Mouse (Mus musculus): ENCODE data around the gene Bsx. TPM values are rescaled to one million over a fixed set of nuclear protein-coding genes. Genes with fewer than 3 reads are reported as not detected.

The Bsx gene
- 0.07 and 0.14 TPM in 2 replicates for polyA plus RNA-seq (2014; fragmentation: Nextera tagmentation; extraction: Ambion mirVana)

DNA sequence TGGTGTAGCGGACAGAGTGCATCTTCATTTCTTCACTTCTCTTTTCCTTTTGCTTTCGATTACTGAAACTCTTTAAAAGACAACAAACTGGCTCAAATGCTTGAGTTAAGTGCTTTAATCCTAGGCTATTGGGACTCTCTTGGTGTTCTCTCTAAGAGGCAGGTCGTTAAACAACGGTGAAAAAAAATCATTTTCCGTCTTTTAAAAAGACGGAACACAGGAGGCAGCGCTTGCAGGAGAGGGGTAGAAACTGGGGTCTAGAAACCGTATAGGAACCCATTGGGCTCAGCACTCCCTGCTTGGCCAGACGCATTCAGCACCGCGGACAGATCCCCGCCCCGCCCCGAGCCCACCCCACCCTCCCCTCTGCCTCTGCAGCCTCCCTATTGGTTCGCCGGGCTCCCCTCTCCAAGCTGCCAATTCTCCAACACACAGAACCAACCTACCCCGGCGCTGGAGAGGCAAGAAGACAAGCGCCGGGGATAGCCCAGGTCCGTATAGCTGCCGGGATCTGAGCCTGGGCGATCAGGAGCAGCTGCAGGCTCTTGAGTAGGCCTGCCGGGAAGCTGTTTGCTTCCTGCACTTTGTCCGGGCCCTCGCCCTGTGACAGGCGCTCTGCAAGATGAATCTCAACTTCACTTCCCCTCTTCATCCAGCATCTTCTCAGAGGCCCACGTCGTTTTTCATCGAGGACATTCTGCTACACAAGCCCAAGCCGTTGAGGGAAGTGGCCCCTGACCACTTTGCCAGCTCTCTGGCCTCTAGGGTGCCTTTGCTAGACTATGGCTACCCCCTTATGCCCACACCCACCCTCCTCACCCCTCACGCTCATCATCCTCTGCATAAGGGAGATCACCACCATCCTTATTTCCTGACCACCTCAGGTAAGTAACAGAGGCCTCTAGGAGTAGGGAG lies at the start of gene Bsx:
TSS of gene Bsx (plus strand) at position 572 of the 915 bp plus-strand sequence.
- Histone ChIP-seq H3K9me3 (replicated peaks; ENCODE audit: control insufficient read depth, low read length) (no peaks in the 10 kb centered on the region), H3K27me3 (ENCODE audit: control insufficient read depth, insufficient read depth, low read length) (peaks cover 82% of the 10 kb centered on the region), H3K4me3 (ENCODE audit: low read depth, low read length) (no peak within 1 kb of the TSS), H3K4me2 (ENCODE audit: low read depth, low read length) (no peak within 1 kb of the TSS), H3K27ac (replicated peaks; ENCODE audit: low read depth, low read length) (no peak within 1 kb of the TSS), H3K9ac (replicated peaks; ENCODE audit: low read length) (no peak within 1 kb of the TSS), H3K4me1 (ENCODE audit: control insufficient read depth, insufficient read depth, low read length) (no peaks in the 10 kb centered on the region; the same call in 1 of the 2 replicates), H3K36me3 (replicated peaks; ENCODE audit: control insufficient read depth, insufficient read depth, low read depth, low read length) (no peaks in the 10 kb centered on the region)
- 2% methylated on average over 28 of the region's 32 CpGs for WGBS
- peak; percentile 90 for DNase-seq (ENCODE audit: low spot score)
- ATAC-seq (replicated peaks; ENCODE audit: insufficient number of reproducible peaks, low FRiP score, low TSS enrichment, low read depth): peak; percentile 91

DNA sequence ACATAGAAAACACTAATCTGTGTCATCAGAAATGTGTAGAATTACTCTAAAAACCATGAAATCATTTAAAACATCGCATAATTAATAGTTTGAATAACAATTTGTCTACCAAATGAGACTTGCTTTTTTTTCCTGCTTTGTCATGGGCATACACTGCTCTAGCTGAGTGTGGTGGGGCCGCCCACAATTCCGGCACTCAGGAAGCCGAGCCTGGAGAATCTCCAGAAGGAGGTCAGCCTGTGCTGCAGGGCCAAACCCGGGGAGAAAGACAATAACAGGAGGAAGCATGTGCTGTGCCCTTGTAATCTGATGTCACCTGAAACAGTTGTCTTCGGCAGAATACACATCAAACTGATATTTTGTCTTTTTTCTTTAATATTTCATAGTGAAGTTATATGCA lies 48.3 kb upstream of the Bsx start:
- DNase-seq (ENCODE audit: low spot score) (peak; percentile 7), ATAC-seq (replicated peaks; ENCODE audit: insufficient number of reproducible peaks, low FRiP score, low TSS enrichment, low read depth) (no peak)
- H3K4me3 ChIP-seq (ENCODE audit: low read depth, low read length): no peak overlapping the region
- H3K27me3 ChIP-seq (ENCODE audit: control insufficient read depth, insufficient read depth, low read length): no peaks in the 10 kb centered on the region
- WGBS: 44% methylated on average over 6 of the region's 6 CpGs
- H3K4me1 ChIP-seq (ENCODE audit: control insufficient read depth, insufficient read depth, low read length): no peaks in the 10 kb centered on the region
- no peaks in the 10 kb centered on the region for H3K9me3 ChIP-seq (replicated peaks; ENCODE audit: control insufficient read depth, low read length)
- H3K4me2 ChIP-seq (ENCODE audit: low read depth, low read length): no peak overlapping the region
- no peaks in the 10 kb centered on the region for H3K36me3 ChIP-seq (replicated peaks; ENCODE audit: control insufficient read depth, insufficient read depth, low read depth, low read length)
- no peak overlapping the region for H3K27ac ChIP-seq (replicated peaks; ENCODE audit: low read depth, low read length)
- H3K9ac ChIP-seq (replicated peaks; ENCODE audit: low read length): no peak overlapping the region

DNA sequence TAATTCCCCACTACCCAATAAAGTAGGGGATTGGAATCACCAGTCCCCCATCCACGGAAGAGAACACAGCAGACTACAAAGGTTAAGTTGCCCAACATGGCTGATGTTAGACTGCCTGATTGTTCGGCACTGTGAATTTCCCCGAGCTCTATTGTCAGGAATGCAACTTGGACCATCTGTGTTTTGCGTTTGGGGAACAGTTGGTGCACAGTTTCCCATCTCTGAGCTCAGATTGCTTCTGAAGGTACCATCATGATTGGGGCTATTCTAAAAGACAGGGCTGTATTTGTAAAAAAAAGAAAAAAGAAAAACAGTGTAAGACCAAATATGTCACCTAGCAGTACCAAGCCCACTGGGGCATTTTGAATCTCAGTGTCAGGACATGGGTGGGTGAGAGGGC lies 46.6 kb upstream of the Bsx start:
- no peaks in the 10 kb centered on the region for H3K36me3 ChIP-seq (replicated peaks; ENCODE audit: control insufficient read depth, insufficient read depth, low read depth, low read length)
- WGBS: 76% methylated on average over 4 of the region's 4 CpGs
- ATAC-seq (replicated peaks; ENCODE audit: insufficient number of reproducible peaks, low FRiP score, low TSS enrichment, low read depth) (no peak), DNase-seq (ENCODE audit: low spot score) (no peak)
- no peaks in the 10 kb centered on the region for H3K9me3 ChIP-seq (replicated peaks; ENCODE audit: control insufficient read depth, low read length)
- H3K9ac ChIP-seq (replicated peaks; ENCODE audit: low read length): no peak overlapping the region
- no peak overlapping the region for H3K27ac ChIP-seq (replicated peaks; ENCODE audit: low read depth, low read length)
- no peaks in the 10 kb centered on the region for H3K4me1 ChIP-seq (ENCODE audit: control insufficient read depth, insufficient read depth, low read length)
- H3K4me3 ChIP-seq (ENCODE audit: low read depth, low read length): no peak overlapping the region
- no peak overlapping the region for H3K4me2 ChIP-seq (ENCODE audit: low read depth, low read length)
- no peaks in the 10 kb centered on the region for H3K27me3 ChIP-seq (ENCODE audit: control insufficient read depth, insufficient read depth, low read length)

DNA sequence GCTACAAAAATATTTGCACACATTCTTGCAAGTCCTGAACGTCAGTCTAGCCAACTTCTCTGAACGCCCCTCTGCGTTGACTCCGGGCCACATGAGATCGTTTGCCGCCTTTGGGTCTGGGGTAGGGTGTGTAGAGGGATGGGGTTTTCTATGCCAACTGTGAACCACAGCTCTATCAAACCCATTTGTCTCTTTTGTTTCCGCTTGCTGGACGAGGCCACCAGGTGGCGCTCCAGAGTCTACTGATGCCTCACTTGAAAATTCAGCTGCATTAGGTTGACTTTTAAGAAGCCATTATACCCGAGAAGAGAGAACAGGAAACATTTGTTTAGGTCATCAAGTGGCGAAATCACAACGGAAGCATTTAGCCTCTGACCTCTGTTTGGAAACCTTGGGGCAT lies 39.4 kb upstream of the Bsx start:
- H3K36me3 ChIP-seq (replicated peaks; ENCODE audit: control insufficient read depth, insufficient read depth, low read depth, low read length): no peaks in the 10 kb centered on the region
- no peaks in the 10 kb centered on the region for H3K4me1 ChIP-seq (ENCODE audit: control insufficient read depth, insufficient read depth, low read length)
- H3K27ac ChIP-seq (replicated peaks; ENCODE audit: low read depth, low read length): no peak overlapping the region
- no peak overlapping the region for H3K4me2 ChIP-seq (ENCODE audit: low read depth, low read length)
- 9% methylated on average over 12 of the region's 12 CpGs for WGBS
- no peaks in the 10 kb centered on the region for H3K9me3 ChIP-seq (replicated peaks; ENCODE audit: control insufficient read depth, low read length)
- no peak overlapping the region for H3K4me3 ChIP-seq (ENCODE audit: low read depth, low read length)
- ATAC-seq (replicated peaks; ENCODE audit: insufficient number of reproducible peaks, low FRiP score, low TSS enrichment, low read depth): no peak
- DNase-seq (ENCODE audit: low spot score): peak; percentile 92
- no peak overlapping the region for H3K9ac ChIP-seq (replicated peaks; ENCODE audit: low read length)
- H3K27me3 ChIP-seq (ENCODE audit: control insufficient read depth, insufficient read depth, low read length): no peaks in the 10 kb centered on the region

DNA sequence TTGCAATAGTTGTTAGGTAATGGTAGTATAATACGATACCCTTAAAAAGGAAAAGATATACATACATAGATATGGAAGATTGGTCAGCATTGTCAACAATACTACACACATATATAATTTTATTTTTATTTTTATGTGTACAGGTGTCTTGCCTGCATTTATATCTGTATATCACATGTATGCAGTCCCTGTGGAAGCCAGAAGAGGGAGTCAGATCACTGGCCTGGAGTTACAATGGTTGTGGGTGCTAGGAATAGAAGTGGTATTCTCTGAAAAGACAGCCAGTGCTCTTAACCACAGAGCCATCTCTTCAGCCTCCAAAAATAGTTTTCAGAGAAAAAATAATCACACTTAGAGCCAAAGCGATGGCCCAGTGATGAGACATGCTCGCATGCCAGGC lies 37.2 kb upstream of the Bsx start:
- H3K9me3 ChIP-seq (replicated peaks; ENCODE audit: control insufficient read depth, low read length): no peaks in the 10 kb centered on the region
- 79% methylated on average over 3 of the region's 3 CpGs for WGBS
- H3K9ac ChIP-seq (replicated peaks; ENCODE audit: low read length): no peak overlapping the region
- no peak overlapping the region for H3K27ac ChIP-seq (replicated peaks; ENCODE audit: low read depth, low read length)
- no peak for ATAC-seq (replicated peaks; ENCODE audit: insufficient number of reproducible peaks, low FRiP score, low TSS enrichment, low read depth)
- no peak overlapping the region for H3K4me2 ChIP-seq (ENCODE audit: low read depth, low read length)
- H3K36me3 ChIP-seq (replicated peaks; ENCODE audit: control insufficient read depth, insufficient read depth, low read depth, low read length): no peaks in the 10 kb centered on the region
- no peaks in the 10 kb centered on the region for H3K4me1 ChIP-seq (ENCODE audit: control insufficient read depth, insufficient read depth, low read length)
- no peak overlapping the region for H3K4me3 ChIP-seq (ENCODE audit: low read depth, low read length)
- H3K27me3 ChIP-seq (ENCODE audit: control insufficient read depth, insufficient read depth, low read length): no peaks in the 10 kb centered on the region
- no peak for DNase-seq (ENCODE audit: low spot score)

DNA sequence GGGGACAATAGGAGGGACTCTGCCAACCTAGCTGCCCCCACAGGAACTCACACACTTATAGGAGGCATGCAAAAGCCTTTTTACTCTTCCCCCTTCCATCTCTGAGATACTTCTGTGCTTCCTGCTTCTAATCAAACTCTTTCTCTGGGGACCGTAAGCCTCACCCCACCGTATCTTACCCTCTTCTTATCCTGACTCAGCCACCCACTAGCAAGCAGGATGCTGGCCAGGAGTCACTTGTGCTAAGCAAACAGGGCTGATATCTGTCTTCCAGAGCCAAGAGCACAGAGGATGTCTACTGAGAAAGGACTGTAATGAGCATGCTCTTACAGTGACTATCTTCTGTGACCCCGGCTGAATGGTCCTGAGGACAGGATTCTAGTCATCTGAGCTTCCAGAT lies 34.3 kb upstream of the Bsx start:
- Histone ChIP-seq H3K36me3 (replicated peaks; ENCODE audit: control insufficient read depth, insufficient read depth, low read depth, low read length) (no peaks in the 10 kb centered on the region), H3K4me2 (ENCODE audit: low read depth, low read length) (no peak overlapping the region), H3K4me1 (ENCODE audit: control insufficient read depth, insufficient read depth, low read length) (no peaks in the 10 kb centered on the region), H3K27ac (replicated peaks; ENCODE audit: low read depth, low read length) (no peak overlapping the region), H3K9me3 (replicated peaks; ENCODE audit: control insufficient read depth, low read length) (no peaks in the 10 kb centered on the region), H3K9ac (replicated peaks; ENCODE audit: low read length) (no peak overlapping the region), H3K27me3 (ENCODE audit: control insufficient read depth, insufficient read depth, low read length) (no peaks in the 10 kb centered on the region), H3K4me3 (ENCODE audit: low read depth, low read length) (no peak overlapping the region)
- DNase-seq (ENCODE audit: low spot score): no peak
- ATAC-seq (replicated peaks; ENCODE audit: insufficient number of reproducible peaks, low FRiP score, low TSS enrichment, low read depth): no peak
- 83% methylated on average over 3 of the region's 3 CpGs for WGBS

DNA sequence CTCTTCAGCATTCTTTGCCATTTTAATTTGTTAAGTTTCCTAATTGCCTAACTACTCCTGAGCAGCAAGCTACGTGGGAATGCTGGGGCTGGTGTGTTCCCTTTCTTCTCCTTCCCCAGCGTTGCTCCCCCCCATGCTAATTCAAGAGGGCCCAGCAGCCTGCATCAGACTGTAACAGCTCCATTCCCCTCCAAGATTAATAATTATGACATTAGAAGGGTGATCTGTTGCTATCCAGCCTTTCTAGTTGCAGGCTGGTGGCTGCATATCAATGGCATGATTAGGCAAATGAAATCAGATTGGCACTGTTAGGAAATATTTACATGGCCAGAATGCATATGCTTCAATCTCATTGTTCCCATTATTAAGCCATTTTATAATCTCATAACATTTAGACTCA lies 22.4 kb upstream of the Bsx start:
- WGBS: 53% methylated on average over 2 of the region's 2 CpGs
- no peaks in the 10 kb centered on the region for H3K36me3 ChIP-seq (replicated peaks; ENCODE audit: control insufficient read depth, insufficient read depth, low read depth, low read length)
- no peaks in the 10 kb centered on the region for H3K9me3 ChIP-seq (replicated peaks; ENCODE audit: control insufficient read depth, low read length)
- no peak for DNase-seq (ENCODE audit: low spot score)
- H3K4me3 ChIP-seq (ENCODE audit: low read depth, low read length): no peak overlapping the region
- no peak overlapping the region for H3K4me2 ChIP-seq (ENCODE audit: low read depth, low read length)
- no peak for ATAC-seq (replicated peaks; ENCODE audit: insufficient number of reproducible peaks, low FRiP score, low TSS enrichment, low read depth)
- H3K9ac ChIP-seq (replicated peaks; ENCODE audit: low read length): no peak overlapping the region
- H3K27ac ChIP-seq (replicated peaks; ENCODE audit: low read depth, low read length): no peak overlapping the region
- H3K27me3 ChIP-seq (ENCODE audit: control insufficient read depth, insufficient read depth, low read length): no peaks in the 10 kb centered on the region
- no peaks in the 10 kb centered on the region for H3K4me1 ChIP-seq (ENCODE audit: control insufficient read depth, insufficient read depth, low read length)

DNA sequence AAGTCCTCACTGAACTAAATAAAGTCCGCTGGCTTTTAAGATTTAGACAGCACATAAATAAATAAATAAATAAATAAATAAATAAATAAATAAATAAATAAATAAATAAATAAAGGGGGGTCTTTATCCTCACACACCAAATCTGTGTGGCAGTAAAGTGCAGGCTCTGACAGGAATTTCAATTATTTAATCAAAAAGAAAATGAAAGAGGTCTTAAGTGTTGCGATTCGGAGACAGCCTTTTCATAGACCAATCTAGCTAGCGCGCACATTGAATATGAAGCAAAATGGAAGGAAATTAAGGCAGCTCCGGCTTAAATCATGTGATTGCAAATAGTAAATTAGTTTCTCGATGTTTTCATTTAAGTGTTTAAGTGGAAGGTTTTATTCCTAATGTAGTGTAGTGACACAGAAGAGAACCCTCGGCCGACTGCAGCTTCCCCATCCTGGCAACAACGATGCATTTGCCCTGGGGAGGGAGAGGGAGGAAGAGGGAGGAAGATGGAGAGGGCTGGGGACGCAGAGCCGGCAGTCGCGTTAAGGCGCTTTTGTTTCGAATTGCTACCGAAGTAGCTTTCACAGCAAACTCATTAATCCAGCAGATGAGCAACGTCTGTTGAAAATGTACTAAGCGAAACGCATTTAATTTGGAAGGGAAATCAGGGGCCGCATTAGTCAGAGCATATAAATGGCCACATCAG lies 15.3 kb upstream of the Bsx start:
- ATAC-seq (replicated peaks; ENCODE audit: insufficient number of reproducible peaks, low FRiP score, low TSS enrichment, low read depth) (no peak), DNase-seq (ENCODE audit: low spot score) (peak; percentile 45)
- WGBS: 7% methylated on average over 21 of the region's 21 CpGs
- Histone ChIP-seq H3K36me3 (replicated peaks; ENCODE audit: control insufficient read depth, insufficient read depth, low read depth, low read length) (no peaks in the 10 kb centered on the region), H3K27me3 (ENCODE audit: control insufficient read depth, insufficient read depth, low read length) (0 out of 2 replicates have a peak, but pooled peaks cover 5% of the 10 kb centered on the region), H3K9ac (replicated peaks; ENCODE audit: low read length) (no peak overlapping the region), H3K4me3 (ENCODE audit: low read depth, low read length) (peak overlapping the region; percentile 25), H3K27ac (replicated peaks; ENCODE audit: low read depth, low read length) (no peak overlapping the region), H3K4me1 (ENCODE audit: control insufficient read depth, insufficient read depth, low read length) (no peaks in the 10 kb centered on the region), H3K4me2 (ENCODE audit: low read depth, low read length) (peak overlapping the region; percentile 50), H3K9me3 (replicated peaks; ENCODE audit: control insufficient read depth, low read length) (no peaks in the 10 kb centered on the region)
